Mouse (Mus musculus) liver, adult 2 months (tissue): Measurements from ENCODE around the gene Polr2i.

ENCODE experiments used
- CTCF ChIP-seq: fragments of 200-500 bp; IDR thresholded peaks from 2 replicates; pipeline ENCODE4 v1.5.1; 2011; ENCODE audit warnings: low read depth, low read length, control low read depth
- POLR2A ChIP-seq: fragments of 200-500 bp; IDR thresholded peaks from 2 replicates; pipeline ENCODE4 v1.6.1; 2011; ENCODE audit warnings: low read length, control low read depth; ENCODE audit not compliant: insufficient read depth; ENCODE audit errors: extremely low read depth

GRCm38 (mm10) chr7:30280670-30281138 is 49.0 kb downstream of the Polr2i start:
- TF ChIP-seq CTCF (no peak), POLR2A (no peak)
